Mouse (Mus musculus): ENCODE measurements at regions not wholly inside any gene's neighbourhood (a gene's known extent, or its start where the extent isn't known, plus 50 kb on each side); places are given as distances from the start of the nearest gene placed in this dataset.
A peak's percentile ranks its signal among the peaks of the same experiment; 100 is the strongest.
"Not testable (repeated sequence)": the region's sequence is repeated elsewhere in the genome, so short reads cannot be mapped to it uniquely, and the experiment has no call there.

DNA sequence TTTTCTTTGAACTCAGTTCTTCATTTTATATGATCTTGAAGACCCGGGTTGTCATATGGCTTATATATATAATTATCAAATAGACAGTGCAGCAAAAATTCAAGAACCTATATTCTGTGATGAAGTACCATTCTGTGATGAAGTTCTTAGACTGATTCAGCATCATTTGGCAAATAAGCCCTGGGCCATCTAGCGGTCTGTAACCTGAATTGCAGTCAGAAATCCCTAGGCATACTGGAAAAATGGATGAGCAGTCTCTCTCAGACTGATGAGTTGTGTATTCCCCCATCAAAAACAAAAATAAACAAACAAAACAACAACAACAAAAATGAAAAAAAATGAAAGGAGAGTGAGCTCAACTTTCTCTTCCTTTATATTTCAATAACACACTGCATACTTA, 232.3 kb downstream of the Ppp1r3a start:
- Histone ChIP-seq H3K27ac (no peak overlapping the region), H3K27me3 (ENCODE audit: insufficient read depth, poor library complexity, severe bottlenecking) (no peaks in the 10 kb centered on the region), H3K4me3 (no peak overlapping the region), H3K4me1 (replicated peaks) (no peaks in the 10 kb centered on the region), H3K9me3 (no peaks in the 10 kb centered on the region), H3K36me3 (no peaks in the 10 kb centered on the region)
- DNase-seq (ENCODE audit: low spot score), result no peak
- 20% methylated on average over 2 of the region's 2 CpGs for WGBS

- H3K36me3 ChIP-seq, result no peaks in the 10 kb centered on the region
- WGBS, result 86% methylated on average over 1 of the region's 1 CpGs
- no peak for DNase-seq (ENCODE audit: low spot score)
- H3K27ac ChIP-seq, result no peak overlapping the region
- no peak overlapping the region for H3K4me3 ChIP-seq
- H3K4me1 ChIP-seq (replicated peaks), result no peaks in the 10 kb centered on the region
- no peaks in the 10 kb centered on the region for H3K27me3 ChIP-seq (ENCODE audit: insufficient read depth, poor library complexity, severe bottlenecking)
- no peaks in the 10 kb centered on the region for H3K9me3 ChIP-seq
These were observed 233.8 kb downstream of the Ppp1r3a start for GRCm38 (mm10) chr6:14521321-14521720.

- H3K27me3 ChIP-seq (ENCODE audit: insufficient read depth, poor library complexity, severe bottlenecking), result no peaks in the 10 kb centered on the region
- H3K9me3 ChIP-seq, result no peaks in the 10 kb centered on the region
- no peaks in the 10 kb centered on the region for H3K4me1 ChIP-seq (replicated peaks)
- no peaks in the 10 kb centered on the region for H3K36me3 ChIP-seq
- DNase-seq (ENCODE audit: low spot score), result no peak
- WGBS, result 77% methylated on average over 1 of the region's 1 CpGs
- no peak overlapping the region for H3K4me3 ChIP-seq
- no peak overlapping the region for H3K27ac ChIP-seq
These were observed 250.9 kb downstream of the Ppp1r3a start for GRCm38 (mm10) chr6:14504171-14504570.

GRCm38 (mm10) chr6:14500663-14501062, 254.4 kb downstream of the Ppp1r3a start:
- Histone ChIP-seq H3K4me3 (no peak overlapping the region), H3K9me3 (no peaks in the 10 kb centered on the region), H3K27ac (no peak overlapping the region), H3K27me3 (ENCODE audit: insufficient read depth, poor library complexity, severe bottlenecking) (no peaks in the 10 kb centered on the region), H3K4me1 (replicated peaks) (no peaks in the 10 kb centered on the region), H3K36me3 (no peaks in the 10 kb centered on the region)
- no peak for DNase-seq (ENCODE audit: low spot score)
- 82% methylated on average over 2 of the region's 2 CpGs for WGBS

DNA sequence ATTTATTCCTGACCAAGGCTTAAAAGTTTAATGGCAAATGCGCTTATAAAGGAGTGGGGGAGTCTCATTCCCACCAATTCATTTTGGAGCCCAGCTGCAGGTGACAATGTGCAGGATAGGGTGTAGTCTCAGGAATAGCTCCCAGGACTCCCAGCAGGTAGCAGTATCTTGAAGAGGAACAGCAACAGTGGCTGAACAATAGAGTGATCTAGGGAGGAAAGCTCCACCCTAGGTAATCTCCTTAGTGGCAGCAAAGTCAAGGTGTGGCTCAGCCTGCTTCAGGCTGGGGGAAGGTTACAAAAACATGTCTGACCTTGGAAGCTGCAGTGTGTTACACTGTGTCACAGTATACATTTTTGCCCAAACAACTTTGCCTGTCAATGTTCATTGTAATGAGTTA, 255.2 kb downstream of the Ppp1r3a start:
- not testable (repeated sequence) for DNase-seq (ENCODE audit: low spot score); H3K4me1 ChIP-seq (replicated peaks); H3K27me3 ChIP-seq (ENCODE audit: insufficient read depth, poor library complexity, severe bottlenecking); H3K36me3 ChIP-seq; H3K4me3 ChIP-seq; H3K9me3 ChIP-seq; H3K27ac ChIP-seq
- 60% methylated on average over 1 of the region's 1 CpGs for WGBS

DNA sequence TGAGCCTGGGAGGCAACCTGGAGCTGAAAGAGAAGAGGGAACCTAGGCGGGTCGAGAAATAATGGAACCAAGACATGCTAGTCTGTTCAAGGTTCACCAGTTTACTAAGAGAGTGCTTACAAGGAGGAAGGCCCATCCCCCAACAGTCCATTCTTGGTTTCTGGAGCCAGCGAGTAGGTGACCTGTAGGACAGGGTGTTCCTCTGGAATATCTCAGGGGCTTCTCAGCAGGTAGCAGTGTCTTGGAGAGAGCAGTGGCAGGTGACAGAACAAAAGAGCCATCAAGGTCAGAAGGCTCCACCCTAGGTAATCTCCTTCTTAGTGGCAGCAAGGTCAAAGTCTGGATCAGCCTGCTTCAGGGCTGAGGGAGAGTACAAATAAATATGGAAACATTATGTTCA, 268.4 kb downstream of the Ppp1r3a start:
- not testable (repeated sequence) for H3K36me3 ChIP-seq; DNase-seq (ENCODE audit: low spot score); H3K27me3 ChIP-seq (ENCODE audit: insufficient read depth, poor library complexity, severe bottlenecking); H3K4me3 ChIP-seq; H3K9me3 ChIP-seq; H3K4me1 ChIP-seq (replicated peaks); H3K27ac ChIP-seq
- WGBS, result 57% methylated on average over 3 of the region's 3 CpGs

DNA sequence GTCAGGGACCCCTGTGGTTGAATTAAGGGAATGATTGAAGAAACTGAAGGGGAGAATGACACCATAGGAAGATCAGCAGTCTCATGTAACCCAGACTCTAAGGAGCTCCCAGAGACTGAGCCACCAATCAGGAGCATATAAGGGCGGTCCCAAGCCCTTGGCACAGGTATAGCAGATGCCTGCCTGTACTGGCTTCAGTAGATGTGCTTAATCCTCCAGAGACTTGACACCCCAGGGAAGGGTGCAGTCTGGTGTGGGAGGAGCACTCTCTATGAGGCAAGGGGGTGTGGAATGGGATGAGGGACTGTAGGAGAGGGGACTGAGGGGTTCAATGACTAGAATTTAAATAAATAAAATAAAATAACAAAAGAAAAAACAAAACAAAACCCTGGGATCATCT, 298.7 kb downstream of the Ppp1r3a start:
- DNase-seq (ENCODE audit: low spot score), result no peak
- no peaks in the 10 kb centered on the region for H3K4me1 ChIP-seq (replicated peaks)
- 83% methylated on average over 1 of the region's 1 CpGs for WGBS
- no peak overlapping the region for H3K4me3 ChIP-seq
- no peaks in the 10 kb centered on the region for H3K36me3 ChIP-seq
- no peaks in the 10 kb centered on the region for H3K27me3 ChIP-seq (ENCODE audit: insufficient read depth, poor library complexity, severe bottlenecking)
- no peak overlapping the region for H3K27ac ChIP-seq
- peaks cover 9% of the 10 kb centered on the region; the same call in 1 of the 2 replicates for H3K9me3 ChIP-seq

- H3K9me3 ChIP-seq; H3K4me1 ChIP-seq (replicated peaks); H3K36me3 ChIP-seq; H3K27ac ChIP-seq; H3K4me3 ChIP-seq; H3K27me3 ChIP-seq (ENCODE audit: insufficient read depth, poor library complexity, severe bottlenecking); DNase-seq (ENCODE audit: low spot score): not testable (repeated sequence)
- WGBS, result 89% methylated on average over 3 of the region's 3 CpGs
These were observed 301.8 kb downstream of the Ppp1r3a start for GRCm38 (mm10) chr6:14453321-14453720.

GRCm38 (mm10) chr6:14431751-14432150, 323.3 kb downstream of the Ppp1r3a start:
- H3K27me3 ChIP-seq (ENCODE audit: insufficient read depth, poor library complexity, severe bottlenecking), result no peaks in the 10 kb centered on the region
- H3K27ac ChIP-seq, result no peak overlapping the region
- no peaks in the 10 kb centered on the region for H3K4me1 ChIP-seq (replicated peaks)
- WGBS, result 92% methylated on average over 1 of the region's 1 CpGs
- no peaks in the 10 kb centered on the region for H3K36me3 ChIP-seq
- H3K4me3 ChIP-seq, result no peak overlapping the region
- DNase-seq (ENCODE audit: low spot score), result no peak
- no peaks in the 10 kb centered on the region for H3K9me3 ChIP-seq

DNA sequence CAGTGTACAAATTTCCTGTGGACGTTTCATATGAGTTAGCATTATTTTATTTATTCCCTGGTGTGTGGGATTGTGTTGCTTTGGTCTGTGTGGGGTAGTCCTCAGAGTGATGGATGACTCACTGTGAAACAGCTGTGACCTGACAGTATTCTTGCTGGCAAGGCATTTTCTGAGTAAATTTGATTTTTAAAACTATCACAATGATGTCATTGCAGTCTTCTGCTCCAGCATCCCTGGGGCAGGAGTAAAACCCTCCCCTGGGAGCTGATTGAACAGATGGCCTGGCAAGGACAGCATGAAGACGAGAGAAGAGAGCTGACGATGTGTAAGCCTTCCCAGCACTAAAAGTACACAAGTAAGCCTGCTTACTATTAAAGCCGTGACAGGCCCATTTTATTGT, 345.3 kb downstream of the Ppp1r3a start:
- peak; percentile 16 for DNase-seq (ENCODE audit: low spot score)
- H3K27ac ChIP-seq, result no peak overlapping the region
- H3K27me3 ChIP-seq (ENCODE audit: insufficient read depth, poor library complexity, severe bottlenecking), result no peaks in the 10 kb centered on the region
- WGBS, result 57% methylated on average over 4 of the region's 4 CpGs
- H3K36me3 ChIP-seq, result no peaks in the 10 kb centered on the region
- no peaks in the 10 kb centered on the region for H3K4me1 ChIP-seq (replicated peaks)
- no peak overlapping the region for H3K4me3 ChIP-seq
- no peaks in the 10 kb centered on the region for H3K9me3 ChIP-seq

DNA sequence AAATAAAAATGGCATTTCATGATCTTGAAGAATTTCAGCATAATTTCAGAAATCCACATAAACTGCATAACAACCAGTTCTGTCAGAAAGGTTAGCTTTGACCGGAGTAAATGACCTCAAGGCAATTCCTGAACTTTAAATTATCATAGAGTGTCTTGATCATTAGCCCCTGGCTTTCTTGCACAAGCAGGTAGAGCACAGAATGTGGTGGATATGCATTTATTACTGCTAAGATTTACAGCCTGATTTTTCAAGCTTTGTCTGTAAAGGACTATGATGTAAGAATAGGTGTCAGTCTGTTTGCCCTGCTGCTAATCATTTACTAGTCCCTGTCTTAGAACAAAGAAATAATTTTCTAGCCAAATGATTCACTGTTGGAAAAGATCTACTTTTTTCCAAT, 347.3 kb downstream of the Ppp1r3a start:
- H3K27me3 ChIP-seq (ENCODE audit: insufficient read depth, poor library complexity, severe bottlenecking), result no peaks in the 10 kb centered on the region
- WGBS, result 91% methylated on average over 1 of the region's 1 CpGs
- no peaks in the 10 kb centered on the region for H3K4me1 ChIP-seq (replicated peaks)
- H3K9me3 ChIP-seq, result no peaks in the 10 kb centered on the region
- H3K36me3 ChIP-seq, result no peaks in the 10 kb centered on the region
- no peak for DNase-seq (ENCODE audit: low spot score)
- H3K4me3 ChIP-seq, result no peak overlapping the region
- H3K27ac ChIP-seq, result no peak overlapping the region

DNA sequence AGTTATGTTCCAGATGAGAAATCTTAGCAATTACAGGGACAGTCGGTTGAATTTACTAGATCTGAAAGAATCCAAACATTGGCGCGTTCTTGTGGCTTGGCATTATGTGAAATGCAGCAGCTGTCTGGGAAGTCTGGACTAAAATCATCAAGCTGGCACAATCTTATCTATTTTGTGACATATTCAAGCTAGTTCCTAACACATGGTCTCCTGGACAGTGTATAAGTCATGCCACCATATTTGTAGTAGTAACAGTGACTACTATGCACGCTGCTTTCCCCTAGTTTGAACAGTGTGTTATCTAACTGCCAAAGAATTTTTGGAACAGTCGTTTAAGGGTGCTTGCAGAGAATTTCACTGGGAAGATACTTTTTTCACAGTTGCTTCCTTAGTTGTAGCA, 396.8 kb downstream of the Ppp1r3a start:
- Histone ChIP-seq H3K4me3 (no peak overlapping the region), H3K27ac (no peak overlapping the region), H3K4me1 (replicated peaks) (no peaks in the 10 kb centered on the region), H3K36me3 (no peaks in the 10 kb centered on the region), H3K27me3 (ENCODE audit: insufficient read depth, poor library complexity, severe bottlenecking) (no peaks in the 10 kb centered on the region), H3K9me3 (no peaks in the 10 kb centered on the region)
- no peak for DNase-seq (ENCODE audit: low spot score)
- 93% methylated on average over 5 of the region's 5 CpGs for WGBS
